Mouse (Mus musculus): Measurements from ENCODE around the gene Sbk3.

- no peak for TF ChIP-seq CTCF (IDR thresholded peaks at IDR 0.05; ENCODE audit: low read depth)
- TF ChIP-seq EP300 (IDR thresholded peaks at IDR 0.05; ENCODE audit: low read depth) = no peak
These were observed 33.6 kb downstream of the Sbk3 start for GRCm38 (mm10) chr7:4937392-4937791.

Data from heart, postnatal 0 days (tissue).